Mouse (Mus musculus): ENCODE results near the gene Gnptab. TPM values are rescaled to one million over a fixed set of nuclear protein-coding genes. Genes with fewer than 3 reads are reported as not detected.

Gnptab gene
- polyA plus RNA-seq, 1 experiment from 2014 or later = 12.8 TPM

Other genes starting within 250 kb of the Gnptab start
- gene Parpbp, start 232.2 kb upstream of the Gnptab start, polyA plus RNA-seq (2016; fragmentation: Nextera tagmentation; extraction: Ambion mirVana) = 13.2 and 14.9 TPM in 2 replicates
- 81.4 and 86.9 TPM in 2 replicates for gene Nup37, start 232.1 kb upstream of the Gnptab start, polyA plus RNA-seq (2016; fragmentation: Nextera tagmentation; extraction: Ambion mirVana)
- gene Washc3, start 178.0 kb upstream of the Gnptab start, polyA plus RNA-seq (2016; fragmentation: Nextera tagmentation; extraction: Ambion mirVana) = 42.5 and 47.4 TPM in 2 replicates
- gene Dram1, start 52 bp upstream of the Gnptab start, polyA plus RNA-seq (2016; fragmentation: Nextera tagmentation; extraction: Ambion mirVana) = 0.40 and 0.50 TPM in 2 replicates
- gene Sycp3, start 80.4 kb downstream of the Gnptab start, polyA plus RNA-seq (2016; fragmentation: Nextera tagmentation; extraction: Ambion mirVana) = 0.23 TPM in 1 of 2 replicates, not detected in the other
- gene Chpt1, start 124.9 kb downstream of the Gnptab start, polyA plus RNA-seq (2016; fragmentation: Nextera tagmentation; extraction: Ambion mirVana) = 8.8 and 16.0 TPM in 2 replicates
- 0.78 and 0.81 TPM in 2 replicates for gene Mybpc1, start 226.0 kb downstream of the Gnptab start, polyA plus RNA-seq (2016; fragmentation: Nextera tagmentation; extraction: Ambion mirVana)